In the genomic region with DNA sequence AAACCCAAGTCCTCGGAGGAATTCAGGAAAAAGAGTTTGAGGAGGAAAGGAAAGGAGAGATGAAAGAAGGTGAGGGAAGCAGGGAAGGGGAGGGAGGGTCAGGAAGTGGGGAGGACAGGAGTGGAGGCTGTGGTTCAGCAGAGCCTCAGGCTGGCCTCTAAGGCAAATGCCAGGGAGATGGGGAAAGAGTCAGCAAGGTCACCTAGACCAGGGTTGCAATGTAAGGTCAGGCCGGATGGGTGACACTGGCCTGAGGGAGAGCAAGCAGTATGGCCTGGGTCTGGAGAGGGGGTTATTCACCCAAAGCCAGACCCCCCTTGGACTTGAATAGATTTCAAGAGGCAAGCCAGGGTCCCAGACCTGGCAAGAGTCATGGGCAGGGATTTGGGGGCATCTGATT, we compare ENCODE assay signal across 17 mouse cellular contexts.
"Had no signal": no experiment of that assay in that cellular context is flagged by ENCODE, and none has a peak within 500 bp of the region (broad histone marks: within the 10 kb centered on the region; RNA-seq: fewer than 3 reads in every experiment).

No protein-coding gene starts in this region.

- H3K36me3 ChIP-seq: midbrain, embryonic 10.5 days; midbrain, embryonic 12.5 days; neural tube, embryonic 13.5 days; neural tube, embryonic 15.5 days; stomach, embryonic 15.5 days had no signal

- H3K9me3 ChIP-seq: midbrain, embryonic 10.5 days; midbrain, embryonic 12.5 days; neural tube, embryonic 13.5 days; neural tube, embryonic 15.5 days; stomach, embryonic 15.5 days had no signal

- H3K4me3 ChIP-seq: midbrain, embryonic 10.5 days; midbrain, embryonic 12.5 days; myocyte; neural tube, embryonic 13.5 days; neural tube, embryonic 15.5 days; stomach, embryonic 15.5 days had no signal

- H3K9ac ChIP-seq: lung, embryonic 14.5 days; midbrain, embryonic 12.5 days; neural tube, embryonic 13.5 days; neural tube, embryonic 15.5 days; stomach, embryonic 15.5 days had no signal

- H3K27me3 ChIP-seq: neural tube, embryonic 15.5 days; stomach, embryonic 15.5 days had no signal

- H3K4me2 ChIP-seq: lung, embryonic 14.5 days; midbrain, embryonic 12.5 days; neural tube, embryonic 13.5 days; neural tube, embryonic 15.5 days; stomach, embryonic 15.5 days had no signal

- ATAC-seq: midbrain, embryonic 16.5 days had no signal

- H3K27ac ChIP-seq: midbrain, embryonic 10.5 days; midbrain, embryonic 12.5 days; neural tube, embryonic 13.5 days; neural tube, embryonic 15.5 days; stomach, embryonic 15.5 days; stomach, postnatal 0 days had no signal

- DNase-seq: lung, adult 18-20 months; lung, embryonic 14.5 days; lung, postnatal 10 days; lung, postnatal 4 days; midbrain, embryonic 14.5 days; right cerebral cortex, postnatal 14 days; thymus, adult 2 months; thymus, postnatal 25 days; thymus, postnatal 4 days had no signal
